Mouse (Mus musculus) neural tube, embryonic 15.5 days (tissue): ENCODE data around the gene Rarg. TPM values are rescaled to one million over a fixed set of nuclear protein-coding genes. Genes with fewer than 3 reads are reported as not detected.

ENCODE experiments used
- ATAC-seq: fragments of 200-750 bp; cut with Nextera tagmentation; 2 replicates; pipeline ENCODE4 v1.8.0; 2017; ENCODE audit warnings: mild to moderate bottlenecking, moderate TSS enrichment, moderate library complexity; ENCODE audit not compliant: low FRiP score
- H3K27ac ChIP-seq: fragments of 300-500 bp; sonication (generic); replicated peaks from 2 replicates; pipeline ENCODE4 v1.5.1; 2015; ENCODE audit warnings: mild to moderate bottlenecking, inconsistent platforms
- H3K27me3 ChIP-seq: fragments of 300-500 bp; sonication (generic); replicated peaks from 2 replicates; pipeline ENCODE4 v1.6.1; 2015; ENCODE audit warnings: inconsistent platforms
- H3K36me3 ChIP-seq: fragments of 300-500 bp; sonication (generic); 2 replicates; pipeline ENCODE4 v1.6.1; 2015; ENCODE audit warnings: inconsistent platforms
- H3K4me1 ChIP-seq: fragments of 300-500 bp; sonication (generic); 2 replicates; pipeline ENCODE4 v1.6.1; 2015; ENCODE audit warnings: inconsistent platforms
- H3K4me2 ChIP-seq: fragments of 300-500 bp; sonication (generic); 2 replicates; pipeline ENCODE4 v1.6.1; 2015; ENCODE audit warnings: inconsistent platforms, mild to moderate bottlenecking, moderate library complexity
- H3K4me3 ChIP-seq: fragments of 300-500 bp; sonication (generic); replicated peaks from 2 replicates; pipeline ENCODE4 v1.5.1; 2015; ENCODE audit warnings: mild to moderate bottlenecking, inconsistent platforms
- H3K9ac ChIP-seq: fragments of 300-500 bp; sonication (generic); replicated peaks from 2 replicates; pipeline ENCODE4 v1.6.1; 2015; ENCODE audit warnings: mild to moderate bottlenecking, inconsistent platforms
- H3K9me3 ChIP-seq: fragments of 300-500 bp; sonication (generic); replicated peaks from 2 replicates; pipeline ENCODE4 v1.6.1; 2016; ENCODE audit warnings: inconsistent platforms
- WGBS: fragments of 180-500 bp; shearing (Covaris S2); methylation state at CpG from one replicate; pipeline ENCODE4 v1.1.7; 2015; ENCODE audit warnings: mixed read lengths; 5-methylcytosine and 5-hydroxymethylcytosine counted together
- polyA plus RNA-seq: library from polyadenylated mRNA; unstranded; fragments of >200 nt; fragmentation: Nextera tagmentation; extraction: Ambion mirVana; gene quantifications from 2 replicates; pipeline ENCODE4 v1.2.1, GENCODE M21; 2015

Rarg gene
- polyA plus RNA-seq, 1 experiment from 2014 or later, result 7.8 TPM

DNA sequence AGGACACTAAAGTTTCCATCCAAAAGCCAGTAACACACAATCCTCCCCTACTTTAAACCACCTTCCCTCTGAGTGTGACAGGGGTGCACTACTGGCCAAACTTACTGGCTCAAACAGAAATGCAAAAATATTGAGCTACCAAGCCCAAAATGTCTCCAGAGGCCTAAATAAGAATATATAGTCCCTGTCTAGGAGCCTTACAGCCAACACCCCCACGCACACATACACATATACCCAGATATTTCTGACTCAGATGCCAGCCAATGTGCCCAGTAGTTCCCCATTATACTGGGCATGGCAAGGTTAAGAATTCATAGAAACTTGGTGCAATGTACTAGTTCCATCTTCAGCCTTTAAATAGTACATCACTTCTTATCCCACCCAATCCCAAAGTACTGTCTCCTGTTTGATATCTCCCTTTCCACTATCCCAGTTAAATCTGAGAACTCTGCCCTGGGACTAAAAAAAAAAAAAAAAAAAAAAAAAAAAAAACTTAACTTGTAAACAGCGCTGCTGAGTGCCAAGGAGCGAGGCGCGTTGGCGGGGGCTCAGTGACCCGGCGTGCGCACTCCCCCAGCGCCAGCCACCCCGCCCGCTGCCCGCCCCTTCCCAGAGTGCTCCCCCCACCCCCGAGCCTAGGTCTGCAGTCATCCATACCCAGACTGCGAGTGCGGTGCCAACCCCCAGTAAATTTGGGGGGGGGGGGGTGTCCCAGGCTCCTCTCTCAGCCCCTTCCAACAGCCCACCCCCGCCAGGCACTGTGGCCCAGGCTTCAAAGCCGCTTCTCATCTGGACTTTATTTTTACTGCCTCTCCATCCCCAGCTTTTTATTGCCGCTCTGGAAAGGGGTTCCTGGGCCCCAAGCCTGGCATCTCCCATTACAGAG, 12.8 kb downstream of the Rarg start:
- Histone ChIP-seq H3K27ac (peak overlapping the region; percentile 45), H3K4me3 (peak overlapping the region; percentile 59), H3K27me3 (peaks cover 30% of the 10 kb centered on the region), H3K4me1 (peaks cover 62% of the 10 kb centered on the region), H3K4me2 (peak overlapping the region; percentile 98), H3K36me3 (no peaks in the 10 kb centered on the region), H3K9me3 (no peaks in the 10 kb centered on the region), H3K9ac (peak overlapping the region; percentile 63)
- ATAC-seq, result no peak
- 7% methylated on average over 19 of the region's 19 CpGs for WGBS

DNA sequence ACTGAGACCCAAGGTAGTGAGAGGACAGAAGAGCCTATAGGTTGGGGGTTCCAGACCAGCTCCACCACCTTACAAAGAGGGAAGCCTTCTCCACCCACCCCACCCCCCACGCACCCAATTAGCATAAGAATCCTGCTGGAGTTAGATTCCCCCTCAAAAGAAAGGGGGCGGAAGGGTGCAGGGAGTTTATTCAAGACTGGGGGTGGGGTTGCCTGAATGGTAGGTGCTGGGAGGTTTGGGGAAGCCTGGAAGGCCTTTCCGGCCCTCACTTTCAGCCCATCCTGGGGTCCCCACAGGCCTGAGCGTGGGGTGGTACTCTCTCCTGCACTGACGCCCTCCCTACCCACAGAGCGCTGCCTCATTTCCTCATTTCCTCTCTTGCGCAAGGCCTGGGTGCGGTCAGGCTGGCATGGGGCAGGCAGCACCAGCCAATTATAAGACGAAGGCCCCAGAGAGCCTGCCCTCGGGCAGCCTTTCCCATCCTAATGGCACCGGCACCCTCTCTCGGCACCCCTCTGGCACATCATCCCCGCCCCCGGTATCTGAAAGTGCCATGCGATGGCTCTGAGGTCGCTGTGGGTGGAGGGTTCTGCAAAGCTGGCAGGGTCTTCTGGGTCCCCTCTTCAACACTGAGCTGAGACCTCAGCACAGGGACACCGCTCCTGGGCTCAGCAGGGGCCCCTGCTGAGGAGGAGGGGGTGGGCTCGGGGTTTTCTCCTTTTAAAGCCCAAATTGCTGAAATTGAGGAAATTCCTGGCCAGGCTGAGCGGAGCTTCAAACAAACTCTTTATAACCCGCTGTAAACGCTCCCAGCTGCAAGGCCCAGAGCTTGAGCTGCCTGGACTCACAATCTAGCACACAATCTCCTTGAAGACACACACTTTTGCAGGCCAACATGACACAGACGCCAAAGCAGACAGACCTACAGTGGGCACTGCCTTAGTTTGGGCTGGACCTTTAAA, 13.8 kb downstream of the Rarg start:
- ATAC-seq, result no peak
- Histone ChIP-seq H3K9me3 (no peaks in the 10 kb centered on the region), H3K36me3 (no peaks in the 10 kb centered on the region), H3K27ac (peak overlapping the region; percentile 45), H3K4me3 (peak overlapping the region; percentile 59), H3K4me2 (peak overlapping the region; percentile 98), H3K9ac (peak overlapping the region; percentile 42), H3K27me3 (peaks cover 22% of the 10 kb centered on the region), H3K4me1 (peaks cover 54% of the 10 kb centered on the region)
- 10% methylated on average over 22 of the region's 22 CpGs for WGBS

- Histone ChIP-seq H3K27ac (no peak overlapping the region), H3K27me3 (peaks cover 20% of the 10 kb centered on the region), H3K9me3 (no peaks in the 10 kb centered on the region), H3K4me2 (peak overlapping the region; percentile 98; the same call in 1 of the 2 replicates), H3K4me1 (peaks cover 46% of the 10 kb centered on the region), H3K4me3 (no peak overlapping the region), H3K36me3 (no peaks in the 10 kb centered on the region), H3K9ac (no peak overlapping the region)
- WGBS, result 27% methylated on average over 12 of the region's 12 CpGs
- ATAC-seq, result no peak
Measured at GRCm38 (mm10) chr15:102242404-102243228, 14.7 kb downstream of the Rarg start.

DNA sequence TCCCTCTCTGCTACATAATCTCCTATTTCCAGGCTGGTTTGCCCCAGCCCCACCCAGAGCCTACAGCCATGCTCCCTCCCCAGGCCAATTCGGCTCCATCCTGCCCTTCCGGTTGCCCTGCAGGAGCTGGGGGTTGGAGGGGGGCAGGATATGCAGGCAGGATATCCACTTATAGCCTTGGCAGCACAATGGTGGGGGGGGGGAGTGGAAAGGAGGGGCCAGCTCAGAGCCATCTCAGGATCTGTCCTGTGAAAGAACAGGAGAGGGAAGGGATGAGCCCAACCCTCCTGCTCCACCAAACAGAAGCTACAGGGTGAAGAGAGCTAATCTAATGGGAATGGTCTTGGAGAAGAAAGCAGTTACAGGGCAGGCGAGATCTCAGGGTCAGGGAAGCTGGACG, 16.7 kb downstream of the Rarg start:
- ATAC-seq, result no peak
- WGBS, result 81% methylated on average over 4 of the region's 4 CpGs
- H3K4me1 ChIP-seq, result peaks cover 33% of the 10 kb centered on the region

DNA sequence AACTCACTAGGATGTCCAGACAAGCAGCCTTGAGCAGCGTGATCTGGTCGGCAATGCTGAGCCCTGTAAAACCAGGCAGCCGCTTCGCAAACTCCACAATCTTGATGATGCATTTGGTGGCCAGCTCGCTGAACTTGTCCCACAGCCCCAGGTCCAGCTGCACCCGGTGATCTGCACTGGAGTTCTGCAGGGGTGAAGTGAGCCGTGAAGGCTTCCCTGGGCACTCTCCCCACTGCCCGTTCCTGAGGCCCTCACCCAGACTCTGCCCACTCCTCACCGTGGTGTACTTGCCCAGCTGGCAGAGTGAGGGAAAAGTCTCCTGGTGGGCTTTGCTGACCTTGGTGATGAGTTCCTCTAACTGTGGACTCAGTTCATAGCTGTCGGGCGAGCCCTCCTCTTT, 17.5 kb downstream of the Rarg start:
- Histone ChIP-seq H3K9ac (no peak overlapping the region), H3K4me1 (peaks cover 25% of the 10 kb centered on the region), H3K4me2 (no peak overlapping the region), H3K9me3 (no peaks in the 10 kb centered on the region), H3K4me3 (no peak overlapping the region), H3K36me3 (peaks cover 10% of the 10 kb centered on the region; the same call in 1 of the 2 replicates), H3K27ac (no peak overlapping the region), H3K27me3 (peaks cover 20% of the 10 kb centered on the region)
- 85% methylated on average over 11 of the region's 11 CpGs for WGBS
- ATAC-seq, result no peak

More for the DNA sequence above, 16.7 kb downstream of the Rarg start:
- peaks cover 20% of the 10 kb centered on the region for H3K27me3 ChIP-seq
- H3K36me3 ChIP-seq, result peaks cover 8% of the 10 kb centered on the region; the same call in 1 of the 2 replicates
- no peak overlapping the region for H3K4me3 ChIP-seq
- no peaks in the 10 kb centered on the region for H3K9me3 ChIP-seq
- H3K9ac ChIP-seq, result no peak overlapping the region
- H3K27ac ChIP-seq, result no peak overlapping the region
- H3K4me2 ChIP-seq, result no peak overlapping the region

DNA sequence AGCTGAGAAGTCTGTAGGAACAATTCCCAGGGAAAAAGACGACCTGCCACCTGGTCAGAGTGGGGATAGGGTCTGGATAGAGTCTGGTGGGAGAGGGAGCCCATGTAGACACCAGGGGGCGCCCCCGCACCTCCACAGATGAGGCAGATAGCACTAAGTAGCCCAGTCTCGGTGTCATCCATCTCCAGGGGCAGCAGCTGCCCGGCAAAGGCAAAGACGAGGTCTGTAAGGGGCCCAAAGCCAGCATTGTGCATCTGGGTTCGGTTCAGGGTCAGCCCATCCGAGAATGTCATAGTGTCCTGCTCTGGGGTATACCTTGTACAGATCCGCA, 18.1 kb downstream of the Rarg start:
- WGBS, result 10% methylated on average over 9 of the region's 9 CpGs

DNA sequence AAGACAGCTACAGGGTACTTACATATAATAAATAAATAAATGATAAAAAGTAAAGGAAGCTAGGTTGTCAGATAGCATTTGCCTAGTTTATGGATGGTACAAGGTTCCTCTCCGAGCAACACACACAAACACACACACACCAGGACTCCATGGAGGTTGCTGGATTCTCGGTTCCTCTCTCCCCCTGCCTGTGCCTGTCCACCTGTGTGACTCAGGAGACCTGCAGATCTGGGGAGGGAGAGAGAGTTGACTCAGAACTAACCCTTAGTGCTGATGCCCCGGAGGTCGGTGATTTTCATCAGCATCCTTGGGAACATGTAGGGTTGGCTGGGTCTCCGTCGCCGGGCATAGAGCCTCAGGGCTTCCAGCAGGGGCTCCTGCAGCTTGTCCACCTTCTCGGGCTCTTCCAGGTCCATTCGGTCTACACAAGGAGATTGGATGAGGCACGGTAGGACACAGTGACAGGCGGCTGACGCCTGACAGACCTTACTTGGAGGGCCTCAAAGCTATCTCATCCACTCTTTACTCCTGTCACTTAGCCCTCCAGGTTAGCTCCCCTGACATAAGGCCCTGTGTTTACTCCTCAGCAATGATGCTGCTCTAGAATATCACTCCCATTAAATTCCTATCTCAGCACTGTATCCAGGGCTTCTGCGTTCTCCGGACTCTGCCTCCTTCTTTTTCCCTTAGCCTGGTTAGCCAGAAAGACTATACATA, 18.6 kb downstream of the Rarg start:
- no peak overlapping the region for H3K27ac ChIP-seq
- no peak overlapping the region for H3K4me3 ChIP-seq
- H3K4me2 ChIP-seq, result no peak overlapping the region
- H3K27me3 ChIP-seq, result peaks cover 13% of the 10 kb centered on the region
- ATAC-seq, result no peak
- WGBS, result 93% methylated on average over 14 of the region's 14 CpGs
- peaks cover 10% of the 10 kb centered on the region; the same call in 1 of the 2 replicates for H3K36me3 ChIP-seq
- H3K4me1 ChIP-seq, result peaks cover 15% of the 10 kb centered on the region
- no peaks in the 10 kb centered on the region for H3K9me3 ChIP-seq
- H3K9ac ChIP-seq, result no peak overlapping the region

More for the DNA sequence above, 18.1 kb downstream of the Rarg start:
- Histone ChIP-seq H3K4me3 (no peak overlapping the region), H3K9me3 (no peaks in the 10 kb centered on the region), H3K36me3 (peaks cover 10% of the 10 kb centered on the region; the same call in 1 of the 2 replicates), H3K4me1 (peaks cover 20% of the 10 kb centered on the region), H3K9ac (no peak overlapping the region), H3K27ac (no peak overlapping the region), H3K4me2 (no peak overlapping the region), H3K27me3 (peaks cover 18% of the 10 kb centered on the region)
- peak; percentile 59 for ATAC-seq

GRCm38 (mm10) chr15:102235371-102236027, 21.8 kb downstream of the Rarg start:
- H3K36me3 ChIP-seq, result peaks cover 10% of the 10 kb centered on the region; the same call in 1 of the 2 replicates
- H3K4me1 ChIP-seq, result peaks cover 2% of the 10 kb centered on the region; the same call in 1 of the 2 replicates
- H3K27me3 ChIP-seq, result no peaks in the 10 kb centered on the region
- no peak overlapping the region for H3K9ac ChIP-seq
- H3K27ac ChIP-seq, result no peak overlapping the region
- no peak for ATAC-seq
- WGBS, result 39% methylated on average over 21 of the region's 21 CpGs
- H3K9me3 ChIP-seq, result no peaks in the 10 kb centered on the region
- no peak overlapping the region for H3K4me3 ChIP-seq
- no peak overlapping the region for H3K4me2 ChIP-seq

- Histone ChIP-seq H3K9ac (no peak overlapping the region), H3K9me3 (no peaks in the 10 kb centered on the region), H3K4me1 (no peaks in the 10 kb centered on the region), H3K4me2 (no peak overlapping the region), H3K36me3 (peaks cover 10% of the 10 kb centered on the region; the same call in 1 of the 2 replicates), H3K27ac (no peak overlapping the region), H3K4me3 (no peak overlapping the region), H3K27me3 (no peaks in the 10 kb centered on the region)
- ATAC-seq, result no peak
- 31% methylated on average over 2 of the region's 2 CpGs for WGBS
Measured at GRCm38 (mm10) chr15:102233896-102234295, 23.4 kb downstream of the Rarg start.

DNA sequence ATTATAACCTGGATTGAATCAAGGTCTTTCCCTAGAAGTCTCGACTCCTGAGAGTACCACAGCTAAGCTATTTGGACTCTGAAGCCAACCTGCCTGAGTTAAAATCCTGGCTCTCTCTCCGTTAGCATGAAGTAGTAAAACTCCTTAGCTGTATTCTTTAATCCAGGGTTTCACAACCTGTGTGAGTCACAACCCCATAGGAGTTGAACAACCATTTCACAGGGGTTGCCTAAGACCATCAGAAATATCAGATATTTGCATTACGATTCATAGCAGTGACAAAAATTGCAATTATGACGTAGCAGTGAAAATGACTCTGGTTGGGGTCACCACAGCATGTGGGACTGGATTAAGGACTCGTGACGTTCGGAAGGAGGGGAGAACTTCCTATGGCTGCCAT, 24.6 kb downstream of the Rarg start:
- Histone ChIP-seq H3K4me2 (no peak overlapping the region), H3K36me3 (peaks cover 10% of the 10 kb centered on the region; the same call in 1 of the 2 replicates), H3K4me1 (no peaks in the 10 kb centered on the region), H3K4me3 (no peak overlapping the region), H3K9ac (no peak overlapping the region), H3K27me3 (no peaks in the 10 kb centered on the region), H3K9me3 (no peaks in the 10 kb centered on the region), H3K27ac (no peak overlapping the region)
- ATAC-seq, result no peak
- WGBS, result 86% methylated on average over 7 of the region's 7 CpGs
